Mouse (Mus musculus): ENCODE results near the gene Adamtsl5.

- TF ChIP-seq EP300 (IDR thresholded peaks at IDR 0.05; ENCODE audit: low read depth) (peak; percentile 37; the same call in 1 of the 2 replicates), CTCF (IDR thresholded peaks at IDR 0.05; ENCODE audit: low read depth) (0 out of 2 replicates have a peak, but pooled peaks have one; percentile 18)
Observed at GRCm38 (mm10) chr10:80323261-80324119, 24.7 kb downstream of the Adamtsl5 start.

Measured in liver, postnatal 0 days (tissue).